Mouse (Mus musculus) B cell, adult (primary cell): ENCODE data around the gene Alg10b. TPM values are rescaled to one million over a fixed set of nuclear protein-coding genes. Genes with fewer than 3 reads are reported as not detected.

Source experiments
- total RNA-seq: library from RNA; stranded (reverse); gene quantifications from 4 replicates; pipeline ENCODE4 v1.2.4, GENCODE M21; 2023; ENCODE audit not compliant: inconsistent age

The Alg10b gene
- total RNA-seq = 13.0 to 16.0 TPM (median 15.1 TPM) in 4 replicates

GRCm38 (mm10) chr15:90223969-90224750, at the start of gene Alg10b:
Gene Alg10b (plus strand): TSS chr15:90224311.

